Mouse (Mus musculus): ENCODE data around the gene Hnrnpm. TPM values are rescaled to one million over a fixed set of nuclear protein-coding genes. Genes with fewer than 3 reads are reported as not detected.
A peak's percentile ranks its signal among the peaks of the same experiment; 100 is the strongest.

Gene Hnrnpm
- total and polyA plus RNA-seq, 3 experiments = 203 to 473 (median 420) TPM

GRCm38 (mm10) chr17:33718384-33718881 is 31.8 kb upstream of the Hnrnpm start, which contains the start of gene March2:
TSS of gene March2 (minus strand) at chr17:33718670.
- Histone ChIP-seq H3K4me3 (ENCODE audit: control insufficient read depth in 1 of 2, insufficient read depth in 1 of 2, low read depth in 2 of 2, low read length in 2 of 2) (peak within 1 kb of the TSS; percentile 58 to 96), H3K27ac (ENCODE audit: control insufficient read depth, low read depth, low read length) (0 out of 2 replicates have a peak within 1 kb of the TSS, but pooled peaks have one; percentile 0), H3K36me3 (ENCODE audit: control insufficient read depth in 1 of 2, insufficient read depth in 2 of 2, low read length in 2 of 2) (peaks cover 0 to 19% of the 10 kb centered on the region in 2 experiments; a peak in 2 of 4 replicates), H3K27me3 (ENCODE audit: control insufficient read depth in 1 of 2, insufficient read depth in 2 of 2, low read length in 2 of 2) (no peaks in the 10 kb centered on the region), H3K79me2 (ENCODE audit: control insufficient read depth, insufficient read depth, low read length, poor library complexity) (peaks cover 3% of the 10 kb centered on the region; the same call in 1 of the 2 replicates), H3K4me1 (ENCODE audit: control insufficient read depth in 1 of 2, insufficient read depth in 2 of 2, low read length in 2 of 2) (peaks cover 10 to 20% of the 10 kb centered on the region in 2 experiments), H3K9ac (ENCODE audit: control insufficient read depth, low read depth, low read length, poor library complexity, severe bottlenecking) (peak within 1 kb of the TSS; percentile 87), H3K9me3 (replicated peaks; ENCODE audit: insufficient read depth, low read length) (no peaks in the 10 kb centered on the region)
- DNase-seq (ENCODE audit: low read depth, low spot score) = peak; percentile 96
- TF ChIP-seq NELFE (IDR thresholded peaks at IDR 0.05; ENCODE audit: low read depth, low read length) = peak; percentile 65
- TF ChIP-seq MAX (IDR thresholded peaks at IDR 0.05; ENCODE audit: low read length) = peak; percentile 28; the same call in 1 of the 2 replicates
- no peak for TF ChIP-seq GATA1 (IDR thresholded peaks at IDR 0.05; ENCODE audit: low read depth, low read length)
- TF ChIP-seq ETS1 (IDR thresholded peaks at IDR 0.05; ENCODE audit: low read depth, low read length) = no peak
- TF ChIP-seq TAL1 (IDR thresholded peaks at IDR 0.05; ENCODE audit: low read length) = no peak
- peak; percentile 17; the same call in 1 of the 2 replicates for TF ChIP-seq HCFC1 (IDR thresholded peaks at IDR 0.05; ENCODE audit: low read depth, low read length)
- TF ChIP-seq POLR2A (IDR thresholded peaks at IDR 0.05; ENCODE audit: control insufficient read depth in 1 of 2, insufficient read depth in 1 of 2, low read depth in 1 of 2, low read length in 2 of 2, poor library complexity in 1 of 2) = peak; percentile 77 to 84
- TF ChIP-seq USF2 (IDR thresholded peaks at IDR 0.05; ENCODE audit: borderline replicate concordance in 1 of 2, insufficient read depth in 1 of 2, low read depth in 1 of 2, low read length in 2 of 2) = no peak
- TF ChIP-seq ELF1 (IDR thresholded peaks at IDR 0.05; ENCODE audit: low read depth, low read length) = peak; percentile 30; the same call in 1 of the 2 replicates
- peak; percentile 28; the same call in 1 of the 2 replicates for TF ChIP-seq SIN3A (IDR thresholded peaks at IDR 0.05; ENCODE audit: low read length)
- no peak for TF ChIP-seq USF1 (IDR thresholded peaks at IDR 0.05; ENCODE audit: low read depth, low read length)
- peak; percentile 20; the same call in 1 of the 2 replicates for TF ChIP-seq TCF12 (IDR thresholded peaks at IDR 0.05; ENCODE audit: low read depth, low read length)
- no peak for TF ChIP-seq CHD1 (IDR thresholded peaks at IDR 0.05; ENCODE audit: low read depth, low read length)

GRCm38 (mm10) chr17:33717982-33718381 is 31.3 kb upstream of the Hnrnpm start:
- TF ChIP-seq CHD1 (IDR thresholded peaks at IDR 0.05; ENCODE audit: low read depth, low read length) (0 out of 2 replicates have a peak, but pooled peaks have one; percentile 62), MEF2A (IDR thresholded peaks at IDR 0.05; ENCODE audit: extremely low read depth, insufficient replicate concordance, low read depth, low read length, poor library complexity, severe bottlenecking) (no peak), GABPA (IDR thresholded peaks at IDR 0.05; ENCODE audit: low read depth, low read length) (no peak)
- DNase-seq (ENCODE audit: low read depth, low spot score) = no peak
- 0 out of 2 replicates have a peak overlapping the region, but pooled peaks have one; percentile 0 for H3K27ac ChIP-seq (ENCODE audit: control insufficient read depth, low read depth, low read length)
- H3K9ac ChIP-seq (ENCODE audit: control insufficient read depth, low read depth, low read length, poor library complexity, severe bottlenecking) = peak overlapping the region; percentile 87
- peaks cover 10 to 22% of the 10 kb centered on the region in 2 experiments for H3K4me1 ChIP-seq (ENCODE audit: control insufficient read depth in 1 of 2, insufficient read depth in 2 of 2, low read length in 2 of 2)
- H3K9me3 ChIP-seq (replicated peaks; ENCODE audit: insufficient read depth, low read length) = no peaks in the 10 kb centered on the region
- H3K4me3 ChIP-seq (ENCODE audit: control insufficient read depth in 1 of 2, insufficient read depth in 1 of 2, low read depth in 2 of 2, low read length in 2 of 2) = peak overlapping the region; percentile 58 to 96
- no peaks in the 10 kb centered on the region for H3K27me3 ChIP-seq (ENCODE audit: control insufficient read depth in 1 of 2, insufficient read depth in 2 of 2, low read length in 2 of 2)
- peaks cover 3% of the 10 kb centered on the region; the same call in 1 of the 2 replicates for H3K79me2 ChIP-seq (ENCODE audit: control insufficient read depth, insufficient read depth, low read length, poor library complexity)
- peaks cover 0 to 21% of the 10 kb centered on the region in 2 experiments; a peak in 2 of 4 replicates for H3K36me3 ChIP-seq (ENCODE audit: control insufficient read depth in 1 of 2, insufficient read depth in 2 of 2, low read length in 2 of 2)
